Mouse (Mus musculus): Measurements from ENCODE around the gene Gm4969.

- TF ChIP-seq CTCF (IDR thresholded peaks at IDR 0.05; ENCODE audit: borderline replicate concordance, extremely low read depth, insufficient read depth, insufficient read length) = peak; percentile 68
- no peak for TF ChIP-seq POLR2A (IDR thresholded peaks at IDR 0.05; ENCODE audit: borderline replicate concordance, extremely low read depth, insufficient read depth, insufficient read length, poor library complexity, severe bottlenecking)
These were observed 25.0 kb downstream of the Gm4969 start for GRCm38 (mm10) chr7:19093174-19093521.

All from brain, embryonic 14.5 days (tissue).